Mouse (Mus musculus) lung, embryonic 14.5 days (tissue): ENCODE measurements around the gene Psme3. TPM values are rescaled to one million over a fixed set of nuclear protein-coding genes. Genes with fewer than 3 reads are reported as not detected.

Source experiments
- ATAC-seq: fragments of 200-750 bp; cut with Nextera tagmentation; 2 replicates; pipeline ENCODE4 v1.8.0; 2017; ENCODE audit warnings: mild to moderate bottlenecking, moderate TSS enrichment, moderate library complexity; ENCODE audit not compliant: insufficient read depth
- DNase-seq: peaks from one replicate; pipeline ENCODE4 v3.0.0-alpha.2; 2015
- H3K27ac ChIP-seq: fragments of 300-500 bp; sonication (generic); 2 replicates; pipeline ENCODE4 v1.5.1; 2014; ENCODE audit warnings: low read depth, mild to moderate bottlenecking, moderate library complexity
- H3K27me3 ChIP-seq: fragments of 300-500 bp; sonication (generic); 2 replicates; pipeline ENCODE4 v1.6.1; 2014; ENCODE audit warnings: low read length, control low read depth; ENCODE audit not compliant: insufficient read depth
- H3K36me3 ChIP-seq: fragments of 300-500 bp; sonication (generic); 2 replicates; pipeline ENCODE4 v1.6.1; 2014; ENCODE audit warnings: control low read depth; ENCODE audit not compliant: insufficient read depth
- H3K4me1 ChIP-seq: fragments of 300-500 bp; sonication (generic); 2 replicates; pipeline ENCODE4 v1.6.1; 2014; ENCODE audit warnings: antibody characterized with exemption, control low read depth; ENCODE audit not compliant: insufficient read depth
- H3K4me2 ChIP-seq: fragments of 300-500 bp; sonication (generic); 2 replicates; pipeline ENCODE4 v1.6.1; 2014; ENCODE audit warnings: mild to moderate bottlenecking
- H3K4me3 ChIP-seq: fragments of 300-500 bp; sonication (generic); 2 replicates; pipeline ENCODE4 v1.5.1; 2014; ENCODE audit warnings: low read depth, low read length
- H3K9ac ChIP-seq: fragments of 300-500 bp; sonication (generic); 2 replicates; pipeline ENCODE4 v1.6.1; 2014
- H3K9me3 ChIP-seq: fragments of 300-500 bp; sonication (generic); 2 replicates; pipeline ENCODE4 v1.6.1; 2016; ENCODE audit warnings: low read depth, low read length, control low read depth
- CTCF ChIP-seq: IDR thresholded peaks from 2 replicates; pipeline ENCODE4 v1.5.1; 2016; ENCODE audit warnings: antibody characterized with exemption, low read depth
- WGBS: fragments of 180-500 bp; shearing (Covaris S2); extraction: QIAGEN DNeasy Blood & Tissue Kit; methylation state at CpG from one replicate; pipeline ENCODE4 v1.1.7; 2014; 5-methylcytosine and 5-hydroxymethylcytosine counted together
- polyA plus RNA-seq: library from polyadenylated mRNA; unstranded; fragments of >200 nt; fragmentation: Nextera tagmentation; extraction: Ambion mirVana; gene quantifications from 2 replicates; pipeline ENCODE4 v1.2.1, GENCODE M21; 2014

The Psme3 gene
- polyA plus RNA-seq, 1 experiment from 2014 or later = 123 TPM

- H3K27me3 ChIP-seq = no peaks in the 10 kb centered on the region
- no peak overlapping the region for H3K27ac ChIP-seq
- no peak for DNase-seq
- peaks cover 80% of the 10 kb centered on the region for H3K36me3 ChIP-seq
- H3K4me1 ChIP-seq = no peaks in the 10 kb centered on the region
- H3K4me3 ChIP-seq = no peak overlapping the region
- no peaks in the 10 kb centered on the region for H3K9me3 ChIP-seq
- H3K9ac ChIP-seq = no peak overlapping the region
- no peak overlapping the region for H3K4me2 ChIP-seq
- ATAC-seq = no peak
- TF ChIP-seq CTCF = no peak
- WGBS = 94% methylated on average over 8 of the region's 8 CpGs
Measured at GRCm38 (mm10) chr11:101295191-101295590, 20.8 kb upstream of the Psme3 start.

GRCm38 (mm10) chr11:101300881-101301280 is 15.1 kb upstream of the Psme3 start:
- 0 out of 2 replicates have a peak, but pooled peaks have one; percentile 8 for TF ChIP-seq CTCF
- Histone ChIP-seq H3K9ac (peak overlapping the region; percentile 85), H3K4me1 (peaks cover 5% of the 10 kb centered on the region; the same call in 1 of the 2 replicates), H3K4me2 (peak overlapping the region; percentile 99), H3K4me3 (peak overlapping the region; percentile 86), H3K36me3 (peaks cover 29% of the 10 kb centered on the region), H3K27ac (no peak overlapping the region), H3K9me3 (no peaks in the 10 kb centered on the region), H3K27me3 (no peaks in the 10 kb centered on the region)
- ATAC-seq (no peak), DNase-seq (no peak)
- WGBS = 67% methylated on average over 7 of the region's 7 CpGs

GRCm38 (mm10) chr11:101301299-101302003 is 14.6 kb upstream of the Psme3 start:
- 0 out of 2 replicates have a peak, but pooled peaks have one; percentile 29 for ATAC-seq
- WGBS = 12% methylated on average over 26 of the region's 26 CpGs
- peak overlapping the region; percentile 99 for H3K4me2 ChIP-seq
- peak overlapping the region; percentile 65 for H3K27ac ChIP-seq
- H3K27me3 ChIP-seq = no peaks in the 10 kb centered on the region
- DNase-seq = no peak
- H3K4me3 ChIP-seq = peak overlapping the region; percentile 86
- H3K9ac ChIP-seq = peak overlapping the region; percentile 85
- no peak for TF ChIP-seq CTCF
- peaks cover 29% of the 10 kb centered on the region for H3K36me3 ChIP-seq
- H3K4me1 ChIP-seq = peaks cover 5% of the 10 kb centered on the region; the same call in 1 of the 2 replicates
- no peaks in the 10 kb centered on the region for H3K9me3 ChIP-seq

- Histone ChIP-seq H3K36me3 (peaks cover 23% of the 10 kb centered on the region), H3K4me2 (peak within 1 kb of the TSS; percentile 99), H3K9ac (peak within 1 kb of the TSS; percentile 85), H3K27me3 (no peaks in the 10 kb centered on the region), H3K4me3 (peak within 1 kb of the TSS; percentile 86), H3K27ac (peak within 1 kb of the TSS; percentile 65), H3K9me3 (no peaks in the 10 kb centered on the region), H3K4me1 (peaks cover 5% of the 10 kb centered on the region; the same call in 1 of the 2 replicates)
- DNase-seq (peak; percentile 99), ATAC-seq (peak; percentile 96)
- WGBS = 6% methylated on average over 39 of the region's 39 CpGs
- TF ChIP-seq CTCF = peak; percentile 98
Measured at GRCm38 (mm10) chr11:101302004-101302798, 13.8 kb upstream of the Psme3 start, which contains the start of gene Becn1. Gene Becn1, minus strand, starts transcription at chr11:101302286.

- no peak for TF ChIP-seq CTCF
- Histone ChIP-seq H3K36me3 (no peaks in the 10 kb centered on the region), H3K9me3 (no peaks in the 10 kb centered on the region), H3K27me3 (no peaks in the 10 kb centered on the region), H3K4me2 (no peak overlapping the region), H3K4me3 (no peak overlapping the region), H3K9ac (no peak overlapping the region), H3K27ac (no peak overlapping the region), H3K4me1 (no peaks in the 10 kb centered on the region)
- DNase-seq (no peak), ATAC-seq (no peak)
- WGBS = 19% methylated on average over 5 of the region's 5 CpGs
Measured at GRCm38 (mm10) chr11:101307744-101308143, 8.3 kb upstream of the Psme3 start.

- Histone ChIP-seq H3K9me3 (no peaks in the 10 kb centered on the region), H3K36me3 (no peaks in the 10 kb centered on the region), H3K4me2 (no peak overlapping the region), H3K9ac (no peak overlapping the region), H3K27ac (no peak overlapping the region), H3K4me1 (no peaks in the 10 kb centered on the region), H3K4me3 (no peak overlapping the region), H3K27me3 (no peaks in the 10 kb centered on the region)
- 85% methylated on average over 3 of the region's 3 CpGs for WGBS
- no peak for DNase-seq
- no peak for TF ChIP-seq CTCF
- no peak for ATAC-seq
Measured at GRCm38 (mm10) chr11:101311083-101311482, 4.9 kb upstream of the Psme3 start.

- Histone ChIP-seq H3K27me3 (no peaks in the 10 kb centered on the region), H3K9me3 (no peaks in the 10 kb centered on the region), H3K4me2 (no peak overlapping the region), H3K4me1 (peaks cover 3% of the 10 kb centered on the region), H3K9ac (no peak overlapping the region), H3K27ac (no peak overlapping the region), H3K4me3 (no peak overlapping the region), H3K36me3 (no peaks in the 10 kb centered on the region)
- ATAC-seq (no peak), DNase-seq (no peak)
- no peak for TF ChIP-seq CTCF
- 39% methylated on average over 3 of the region's 3 CpGs for WGBS
Measured at GRCm38 (mm10) chr11:101312150-101312549, 3.9 kb upstream of the Psme3 start.
